Mouse (Mus musculus) liver, embryonic 15.5 days (tissue): ENCODE data around the gene H2afy. TPM values are rescaled to one million over a fixed set of nuclear protein-coding genes. Genes with fewer than 3 reads are reported as not detected.
A peak's percentile ranks its signal among the peaks of the same experiment; 100 is the strongest.

ENCODE experiments used
- ATAC-seq: fragments of 200-750 bp; cut with Nextera tagmentation; 2 replicates; pipeline ENCODE4 v1.8.0; 2017; ENCODE audit warnings: moderate number of reproducible peaks, mild to moderate bottlenecking, moderate library complexity; ENCODE audit not compliant: insufficient read depth
- H3K27ac ChIP-seq: fragments of 300-500 bp; sonication (generic); replicated peaks from 2 replicates; pipeline ENCODE4 v1.5.1; 2015; ENCODE audit warnings: mild to moderate bottlenecking, inconsistent platforms
- H3K27me3 ChIP-seq: fragments of 300-500 bp; sonication (generic); 2 replicates; pipeline ENCODE4 v1.6.1; 2015; ENCODE audit warnings: mild to moderate bottlenecking, inconsistent platforms
- H3K36me3 ChIP-seq: fragments of 300-500 bp; sonication (generic); replicated peaks from 2 replicates; pipeline ENCODE4 v1.6.1; 2015; ENCODE audit warnings: moderate library complexity, mild to moderate bottlenecking, inconsistent platforms
- H3K4me1 ChIP-seq: fragments of 300-500 bp; sonication (generic); replicated peaks from 2 replicates; pipeline ENCODE4 v1.6.1; 2015; ENCODE audit warnings: inconsistent platforms
- H3K4me2 ChIP-seq: fragments of 300-500 bp; sonication (generic); 2 replicates; pipeline ENCODE4 v1.6.1; 2015; ENCODE audit warnings: moderate library complexity, mild to moderate bottlenecking, inconsistent platforms
- H3K4me3 ChIP-seq: fragments of 300-500 bp; sonication (generic); replicated peaks from 2 replicates; pipeline ENCODE4 v1.5.1; 2015; ENCODE audit warnings: mild to moderate bottlenecking, inconsistent platforms
- H3K9ac ChIP-seq: fragments of 300-500 bp; sonication (generic); 2 replicates; pipeline ENCODE4 v1.6.1; 2015; ENCODE audit warnings: moderate library complexity, mild to moderate bottlenecking, inconsistent platforms
- H3K9me3 ChIP-seq: fragments of 300-500 bp; sonication (generic); replicated peaks from 2 replicates; pipeline ENCODE4 v1.6.1; 2016; ENCODE audit warnings: inconsistent platforms
- WGBS: fragments of 180-500 bp; shearing (Covaris S2); methylation state at CpG from one replicate; pipeline ENCODE4 v1.1.7; 2015; ENCODE audit warnings: mixed read lengths; ENCODE audit not compliant: insufficient replicate concordance; 5-methylcytosine and 5-hydroxymethylcytosine counted together
- polyA plus RNA-seq: library from polyadenylated mRNA; unstranded; fragments of >200 nt; fragmentation: Nextera tagmentation; extraction: Ambion mirVana; gene quantifications from 2 replicates; pipeline ENCODE4 v1.2.1, GENCODE M21; 2015

Gene H2afy
- polyA plus RNA-seq, 1 experiment from 2014 or later = 83.7 TPM

DNA sequence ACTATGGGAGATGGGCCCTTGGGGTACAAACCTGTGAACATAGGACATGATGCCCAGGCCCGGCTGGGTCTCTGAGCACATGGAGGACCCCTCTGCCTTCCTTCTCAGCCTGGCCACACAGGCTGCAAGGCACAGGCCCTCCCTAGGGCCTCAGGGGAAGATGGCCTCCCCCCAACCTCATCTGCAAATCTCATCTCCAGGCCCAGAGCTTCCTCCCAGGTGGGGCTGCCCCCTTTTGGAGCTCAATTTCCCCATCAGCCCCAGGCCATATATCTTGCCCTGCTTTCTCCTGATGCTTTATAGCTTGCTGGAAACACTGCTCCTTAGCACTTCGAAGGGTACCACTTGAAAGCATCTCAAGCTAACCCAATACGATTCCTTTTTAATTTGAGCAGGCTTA lies 28.2 kb upstream of the H2afy start:
- H3K27ac ChIP-seq = no peak overlapping the region
- peaks cover 6% of the 10 kb centered on the region for H3K4me1 ChIP-seq
- H3K4me3 ChIP-seq = no peak overlapping the region
- WGBS = 61% methylated on average over 3 of the region's 3 CpGs
- H3K36me3 ChIP-seq = no peaks in the 10 kb centered on the region
- 0 out of 2 replicates have a peak, but pooled peaks cover 4% of the 10 kb centered on the region for H3K27me3 ChIP-seq
- no peak for ATAC-seq
- H3K4me2 ChIP-seq = no peak overlapping the region
- no peaks in the 10 kb centered on the region for H3K9me3 ChIP-seq
- no peak overlapping the region for H3K9ac ChIP-seq

DNA sequence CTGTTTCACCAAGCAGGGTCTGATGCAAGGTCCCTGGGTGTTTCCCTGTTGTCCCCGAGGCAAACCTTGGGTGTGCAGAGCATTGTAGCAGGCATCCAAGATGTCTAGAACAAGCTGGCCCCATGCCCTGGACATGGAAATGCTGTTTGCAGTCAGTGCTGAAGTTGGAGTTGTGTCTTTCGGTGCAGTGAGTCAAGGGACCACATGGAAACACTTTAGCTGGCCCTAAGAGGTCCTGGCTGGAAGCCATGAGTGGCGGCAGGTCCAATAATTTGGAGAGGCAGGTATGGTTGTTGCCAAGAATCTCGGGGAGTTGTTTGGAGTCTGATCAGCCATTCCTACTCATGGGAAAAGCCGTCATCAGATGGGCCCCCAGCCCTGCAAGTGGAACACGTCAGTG lies 27.6 kb upstream of the H2afy start:
- 58% methylated on average over 6 of the region's 6 CpGs for WGBS
- H3K36me3 ChIP-seq = no peaks in the 10 kb centered on the region
- H3K9me3 ChIP-seq = no peaks in the 10 kb centered on the region
- ATAC-seq = no peak
- H3K4me3 ChIP-seq = no peak overlapping the region
- H3K9ac ChIP-seq = no peak overlapping the region
- no peak overlapping the region for H3K27ac ChIP-seq
- H3K4me1 ChIP-seq = peaks cover 12% of the 10 kb centered on the region
- H3K4me2 ChIP-seq = no peak overlapping the region
- 0 out of 2 replicates have a peak, but pooled peaks cover 4% of the 10 kb centered on the region for H3K27me3 ChIP-seq

DNA sequence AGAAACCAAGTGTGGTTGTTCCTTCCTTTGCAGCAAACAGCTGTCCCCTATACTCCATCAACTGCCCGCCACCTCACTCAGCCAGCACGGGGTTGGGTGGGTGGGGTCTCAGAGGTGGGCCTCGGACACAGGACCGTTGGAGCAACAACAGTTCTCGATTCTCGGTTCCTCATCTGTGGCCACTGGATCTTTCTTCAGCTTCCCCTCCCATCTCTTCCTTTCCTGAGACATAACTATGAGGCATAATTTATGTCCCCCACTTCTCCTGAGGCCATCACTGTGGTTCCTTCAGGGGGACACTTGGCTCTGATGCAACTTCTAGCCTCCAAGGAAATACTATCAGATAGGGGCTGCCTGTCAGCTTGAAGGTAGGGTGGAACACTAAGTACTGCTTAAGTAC lies 26.7 kb upstream of the H2afy start:
- Histone ChIP-seq H3K27ac (0 out of 2 replicates have a peak overlapping the region, but pooled peaks have one; percentile 24), H3K36me3 (no peaks in the 10 kb centered on the region), H3K4me2 (no peak overlapping the region), H3K4me3 (no peak overlapping the region), H3K9me3 (no peaks in the 10 kb centered on the region), H3K9ac (no peak overlapping the region), H3K27me3 (0 out of 2 replicates have a peak, but pooled peaks cover 4% of the 10 kb centered on the region), H3K4me1 (peaks cover 12% of the 10 kb centered on the region)
- no peak for ATAC-seq
- WGBS = 17% methylated on average over 6 of the region's 6 CpGs

DNA sequence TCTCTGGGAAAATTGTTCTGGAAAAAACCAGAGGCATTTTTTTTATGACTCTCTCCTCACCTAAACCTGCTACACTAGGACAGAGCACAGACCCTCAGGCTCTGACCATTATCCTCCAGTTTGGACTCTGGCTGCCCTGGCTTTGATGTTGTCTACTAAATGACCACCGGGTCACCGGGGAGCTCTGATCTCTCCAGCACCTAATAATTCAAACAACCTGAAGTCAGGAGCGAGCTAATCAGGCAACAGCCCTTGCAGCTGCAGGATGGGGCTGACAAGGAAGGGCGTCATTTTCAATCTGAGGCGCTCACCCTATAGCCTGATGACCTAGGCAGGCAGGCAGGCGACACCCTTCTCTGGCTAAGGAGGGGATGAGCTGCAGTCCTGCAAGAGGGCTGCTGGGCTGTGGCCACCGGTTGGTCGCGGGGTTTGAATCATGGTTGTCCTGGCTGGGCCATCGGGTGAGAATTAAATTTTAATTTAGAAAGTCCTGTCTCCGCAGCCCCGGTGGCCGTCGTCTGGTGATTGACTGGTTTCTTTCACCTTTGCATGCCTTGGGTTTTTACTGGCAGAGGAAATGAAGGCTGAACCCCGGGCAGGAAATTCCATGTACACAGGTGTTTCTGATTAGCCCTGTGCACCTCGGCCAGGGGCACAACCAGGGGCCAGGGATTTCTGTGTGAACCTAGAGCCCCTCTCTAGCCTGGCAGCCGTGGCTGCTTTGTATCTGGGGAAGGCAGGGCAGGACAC lies 23.6 kb upstream of the H2afy start:
- Histone ChIP-seq H3K27me3 (0 out of 2 replicates have a peak, but pooled peaks cover 4% of the 10 kb centered on the region), H3K9me3 (no peaks in the 10 kb centered on the region), H3K4me3 (no peak overlapping the region), H3K4me2 (no peak overlapping the region), H3K27ac (0 out of 2 replicates have a peak overlapping the region, but pooled peaks have one; percentile 19), H3K36me3 (no peaks in the 10 kb centered on the region), H3K4me1 (peaks cover 12% of the 10 kb centered on the region), H3K9ac (no peak overlapping the region)
- ATAC-seq = no peak
- 17% methylated on average over 17 of the region's 17 CpGs for WGBS

DNA sequence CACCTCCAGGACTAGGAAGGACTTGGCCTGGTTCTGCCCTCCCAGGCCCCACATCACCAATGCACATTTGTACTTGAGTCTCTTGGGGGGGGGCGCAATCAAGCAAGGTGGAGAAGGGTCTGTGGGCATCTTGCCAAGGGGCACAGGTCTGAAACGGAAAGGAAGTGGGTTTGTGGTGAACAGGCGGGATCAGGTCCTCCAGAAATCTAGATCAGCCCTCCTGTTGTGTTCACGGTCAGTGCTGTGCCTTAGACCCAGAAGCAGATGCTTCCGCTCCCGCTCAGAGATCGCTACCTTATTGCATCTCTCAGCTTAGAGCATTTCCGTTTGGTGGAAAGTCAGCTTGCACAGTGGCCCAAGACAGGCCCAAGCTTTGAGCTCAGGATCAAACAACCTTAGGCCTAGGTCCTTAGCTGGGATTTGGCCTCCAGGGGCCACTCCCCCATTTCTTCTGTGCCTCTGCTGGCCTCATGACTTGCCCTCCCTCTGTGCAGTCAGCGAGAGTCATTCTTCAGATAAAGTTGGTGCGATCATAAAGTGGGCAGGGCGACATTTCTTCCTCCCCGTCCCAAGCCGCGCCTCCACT lies 22.9 kb upstream of the H2afy start:
- no peaks in the 10 kb centered on the region for H3K9me3 ChIP-seq
- H3K4me3 ChIP-seq = no peak overlapping the region
- WGBS = 10% methylated on average over 14 of the region's 14 CpGs
- peaks cover 12% of the 10 kb centered on the region for H3K4me1 ChIP-seq
- no peak for ATAC-seq
- 0 out of 2 replicates have a peak, but pooled peaks cover 4% of the 10 kb centered on the region for H3K27me3 ChIP-seq
- no peak overlapping the region for H3K27ac ChIP-seq
- no peaks in the 10 kb centered on the region for H3K36me3 ChIP-seq
- H3K9ac ChIP-seq = no peak overlapping the region
- no peak overlapping the region for H3K4me2 ChIP-seq

DNA sequence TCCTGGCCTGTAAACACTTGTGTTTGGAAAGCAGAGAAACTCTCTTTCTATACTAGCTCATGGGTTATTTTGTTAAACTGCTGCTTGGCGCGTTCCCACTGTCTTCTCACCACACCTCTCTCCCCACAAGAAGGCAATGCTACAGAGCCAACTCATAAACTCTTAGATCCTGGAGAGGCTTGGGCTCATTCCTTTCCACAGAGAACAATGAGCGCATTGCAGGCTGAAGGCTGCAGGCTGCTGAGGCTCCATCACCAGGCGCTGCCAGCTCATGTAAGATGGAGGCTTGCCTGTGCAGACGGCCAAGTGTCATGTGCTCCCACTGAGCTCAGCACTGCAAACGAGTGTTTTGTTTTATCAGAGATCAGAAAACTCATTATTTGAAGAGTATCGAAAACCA lies 19.5 kb upstream of the H2afy start:
- no peak for ATAC-seq
- Histone ChIP-seq H3K9me3 (no peaks in the 10 kb centered on the region), H3K27ac (no peak overlapping the region), H3K9ac (no peak overlapping the region), H3K4me2 (no peak overlapping the region), H3K27me3 (0 out of 2 replicates have a peak, but pooled peaks cover 4% of the 10 kb centered on the region), H3K36me3 (no peaks in the 10 kb centered on the region), H3K4me1 (peaks cover 16% of the 10 kb centered on the region; the same call in 1 of the 2 replicates), H3K4me3 (no peak overlapping the region)
- WGBS = 59% methylated on average over 7 of the region's 7 CpGs

DNA sequence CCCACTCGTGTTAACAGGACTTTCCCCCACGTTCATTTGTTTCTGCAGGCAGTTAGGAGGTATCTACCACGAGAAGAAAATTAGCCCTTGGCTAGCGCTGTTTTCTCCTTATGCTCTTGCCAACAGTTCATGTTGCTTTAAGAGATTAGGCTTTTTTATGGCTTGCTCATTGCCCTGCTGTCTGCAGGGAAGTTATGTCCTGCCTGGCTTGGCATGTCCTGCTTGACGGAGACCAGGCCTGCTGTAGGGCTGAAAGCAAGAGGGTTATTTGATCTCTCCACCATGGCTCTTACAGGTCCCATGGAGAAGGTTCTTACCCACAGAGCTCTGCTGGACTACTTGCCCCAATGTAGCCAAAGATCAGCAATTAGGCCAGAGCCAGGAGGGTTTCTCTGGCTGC lies 18.9 kb upstream of the H2afy start:
- H3K36me3 ChIP-seq = no peaks in the 10 kb centered on the region
- no peaks in the 10 kb centered on the region for H3K27me3 ChIP-seq
- no peak overlapping the region for H3K4me2 ChIP-seq
- H3K9me3 ChIP-seq = no peaks in the 10 kb centered on the region
- no peak for ATAC-seq
- no peak overlapping the region for H3K4me3 ChIP-seq
- WGBS = 50% methylated on average over 5 of the region's 5 CpGs
- no peak overlapping the region for H3K27ac ChIP-seq
- peaks cover 16% of the 10 kb centered on the region; the same call in 1 of the 2 replicates for H3K4me1 ChIP-seq
- H3K9ac ChIP-seq = no peak overlapping the region

DNA sequence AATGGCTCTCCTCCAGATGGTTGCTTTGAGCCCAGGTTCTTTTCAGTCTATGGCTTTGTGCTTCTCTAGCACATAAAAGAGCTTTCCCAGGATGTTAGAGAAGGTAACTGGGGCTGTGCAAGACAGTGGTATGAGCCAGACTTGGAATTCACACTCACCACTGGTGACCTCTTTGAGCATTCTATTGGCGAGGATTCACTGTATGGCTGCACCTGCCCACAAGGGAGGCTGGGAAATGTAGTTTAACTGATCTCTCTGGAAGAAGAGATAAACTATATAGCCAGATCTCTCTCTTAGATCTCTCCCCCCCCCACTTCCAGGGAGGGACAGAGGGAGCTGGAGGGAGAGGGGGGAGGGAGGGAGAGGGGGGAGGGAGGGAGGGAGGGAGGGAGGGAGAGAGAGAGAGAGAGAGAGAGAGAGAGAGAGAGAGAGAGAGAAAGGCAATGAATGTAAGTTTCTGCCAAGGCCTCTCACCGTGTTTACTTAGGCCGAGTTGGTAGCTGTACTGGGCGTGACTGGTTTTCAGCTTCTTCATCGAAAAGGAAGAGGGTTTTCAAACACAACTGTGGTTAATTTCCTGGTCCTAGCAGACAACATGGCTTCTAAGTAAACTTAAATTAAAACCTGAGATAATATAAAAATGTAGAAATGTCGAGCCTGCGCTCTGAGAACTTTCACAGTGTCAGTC lies 16.8 kb upstream of the H2afy start:
- Histone ChIP-seq H3K9me3 (no peaks in the 10 kb centered on the region), H3K27me3 (no peaks in the 10 kb centered on the region), H3K36me3 (no peaks in the 10 kb centered on the region), H3K9ac (no peak overlapping the region), H3K4me1 (peaks cover 4% of the 10 kb centered on the region; the same call in 1 of the 2 replicates), H3K4me3 (no peak overlapping the region), H3K27ac (no peak overlapping the region), H3K4me2 (no peak overlapping the region)
- ATAC-seq = no peak
- WGBS = 28% methylated on average over 7 of the region's 7 CpGs

DNA sequence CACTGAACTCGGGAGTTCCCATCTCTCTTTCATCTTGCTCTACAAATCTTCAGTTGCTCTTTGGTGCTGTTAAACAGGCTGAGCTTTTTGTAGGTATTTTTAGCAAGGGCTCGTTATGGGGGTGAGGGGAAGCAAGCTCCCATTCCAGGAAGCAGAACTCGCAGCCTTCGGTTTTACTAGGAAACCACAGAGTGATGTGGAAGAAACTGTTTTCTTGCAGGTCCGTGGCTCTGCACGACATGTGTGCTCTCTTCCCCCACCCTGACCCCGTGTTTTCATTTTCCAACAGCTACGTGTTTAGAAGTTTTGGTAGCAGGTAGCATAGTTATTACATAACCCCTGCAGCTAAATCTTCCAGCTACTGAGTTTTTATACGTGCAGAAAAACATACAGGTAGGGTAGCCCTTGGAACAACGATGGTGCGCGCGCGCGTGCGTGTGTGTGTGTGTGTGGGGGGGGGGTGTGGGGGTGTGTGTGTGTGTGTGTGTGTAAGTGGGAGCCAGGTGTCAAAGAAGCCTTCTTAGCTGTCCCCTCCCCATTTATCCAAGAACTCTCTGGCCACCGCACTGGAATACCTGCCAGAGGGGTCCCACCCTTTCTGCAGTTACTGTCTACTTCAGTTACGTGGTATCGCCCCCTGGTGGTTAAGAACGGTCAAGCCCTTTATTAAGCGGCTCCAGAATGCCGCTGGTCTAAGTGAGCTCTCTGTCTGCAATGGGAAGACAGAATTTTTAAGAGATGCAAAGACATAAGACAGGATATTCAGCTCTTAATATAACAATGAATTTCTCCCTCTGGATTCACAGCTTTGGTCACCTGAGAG lies 15.5 kb upstream of the H2afy start:
- Histone ChIP-seq H3K4me1 (peaks cover 4% of the 10 kb centered on the region; the same call in 1 of the 2 replicates), H3K4me2 (peak overlapping the region; percentile 62), H3K9me3 (no peaks in the 10 kb centered on the region), H3K27ac (peak overlapping the region; percentile 29; the same call in 1 of the 2 replicates), H3K27me3 (no peaks in the 10 kb centered on the region), H3K36me3 (no peaks in the 10 kb centered on the region), H3K4me3 (peak overlapping the region; percentile 38), H3K9ac (no peak overlapping the region)
- 19% methylated on average over 22 of the region's 22 CpGs for WGBS
- no peak for ATAC-seq

DNA sequence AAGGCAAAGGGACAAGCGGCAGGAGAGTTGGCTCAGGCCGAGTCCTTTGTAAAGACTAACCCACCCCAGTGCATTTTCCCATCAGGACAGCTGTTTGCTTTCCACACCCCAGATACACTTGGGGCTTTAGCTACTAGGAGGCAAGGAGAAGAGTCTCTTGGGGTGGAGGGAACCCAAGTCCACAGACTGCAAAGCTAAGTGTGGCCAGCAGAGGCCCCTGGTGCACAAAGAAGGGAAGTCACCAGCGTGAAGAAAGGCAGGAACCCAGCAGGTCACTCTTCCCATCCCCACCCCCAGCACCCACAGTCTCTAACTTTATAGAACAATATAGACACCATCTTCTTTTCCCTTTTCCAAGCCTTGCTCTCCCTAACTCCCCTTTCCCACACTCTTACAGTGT lies 9.4 kb upstream of the H2afy start:
- 17% methylated on average over 3 of the region's 3 CpGs for WGBS
- no peak overlapping the region for H3K4me3 ChIP-seq

More for the DNA sequence above, 9.4 kb upstream of the H2afy start:
- no peak overlapping the region for H3K4me2 ChIP-seq
- H3K9me3 ChIP-seq = no peaks in the 10 kb centered on the region
- no peaks in the 10 kb centered on the region for H3K27me3 ChIP-seq
- ATAC-seq = no peak
- no peak overlapping the region for H3K9ac ChIP-seq
- H3K36me3 ChIP-seq = no peaks in the 10 kb centered on the region
- 0 out of 2 replicates have a peak, but pooled peaks cover 6% of the 10 kb centered on the region for H3K4me1 ChIP-seq
- H3K27ac ChIP-seq = no peak overlapping the region
